Mouse (Mus musculus): ENCODE measurements at regions not wholly inside any gene's neighbourhood (a gene's known extent, or its start where the extent isn't known, plus 50 kb on each side); places are given as distances from the start of the nearest gene placed in this dataset.

DNA sequence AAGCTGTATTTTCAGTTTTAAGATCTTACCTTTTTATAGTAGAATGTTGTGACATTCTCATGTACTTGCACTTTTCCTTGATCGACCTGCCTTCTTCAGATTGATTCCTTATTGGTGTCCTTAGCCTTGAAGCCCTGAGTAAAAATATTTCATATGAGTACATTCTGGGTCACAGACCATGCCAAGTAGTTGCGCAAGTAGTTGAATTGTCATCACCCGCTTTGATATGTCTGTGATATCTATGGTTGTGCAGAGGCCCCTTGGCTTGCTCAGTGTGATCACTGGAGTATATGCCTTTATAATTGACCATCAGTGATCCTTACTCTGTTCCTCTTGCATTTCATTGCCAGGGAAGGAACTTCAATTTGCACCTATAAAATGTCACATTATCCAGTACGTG, 131.1 kb upstream of the Reg3g start:
- no peak for DNase-seq (ENCODE audit: low read depth, low spot score)

DNA sequence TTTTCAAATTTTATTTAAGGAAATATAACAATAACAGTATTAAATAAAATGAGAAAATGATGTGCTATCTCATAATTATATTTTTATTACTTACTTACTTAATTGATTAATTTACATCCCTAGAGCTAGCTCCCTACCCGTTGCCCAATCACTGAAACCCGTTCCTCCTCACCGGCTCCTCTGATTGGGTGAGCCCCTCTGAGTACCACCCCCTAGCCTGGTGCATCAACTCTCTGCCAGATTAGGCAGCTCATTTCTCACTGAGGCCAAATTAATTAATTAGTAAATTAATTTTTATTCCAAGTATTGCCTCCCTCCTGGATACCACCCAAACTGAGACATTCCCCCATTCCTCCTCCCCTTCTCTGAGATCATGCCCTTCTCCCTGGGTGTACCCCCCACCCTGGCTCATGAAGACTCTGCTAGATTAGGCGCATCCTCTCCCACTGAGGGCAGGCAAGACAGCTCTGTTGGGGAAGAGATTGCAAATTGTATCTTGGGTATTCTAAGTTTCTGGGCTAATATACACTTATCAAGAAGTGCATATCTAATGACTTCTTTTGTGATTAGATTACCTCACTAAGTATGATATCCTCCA, 101.4 kb upstream of the Reg3g start:
- no peak for DNase-seq (ENCODE audit: low read depth, low spot score)

DNA sequence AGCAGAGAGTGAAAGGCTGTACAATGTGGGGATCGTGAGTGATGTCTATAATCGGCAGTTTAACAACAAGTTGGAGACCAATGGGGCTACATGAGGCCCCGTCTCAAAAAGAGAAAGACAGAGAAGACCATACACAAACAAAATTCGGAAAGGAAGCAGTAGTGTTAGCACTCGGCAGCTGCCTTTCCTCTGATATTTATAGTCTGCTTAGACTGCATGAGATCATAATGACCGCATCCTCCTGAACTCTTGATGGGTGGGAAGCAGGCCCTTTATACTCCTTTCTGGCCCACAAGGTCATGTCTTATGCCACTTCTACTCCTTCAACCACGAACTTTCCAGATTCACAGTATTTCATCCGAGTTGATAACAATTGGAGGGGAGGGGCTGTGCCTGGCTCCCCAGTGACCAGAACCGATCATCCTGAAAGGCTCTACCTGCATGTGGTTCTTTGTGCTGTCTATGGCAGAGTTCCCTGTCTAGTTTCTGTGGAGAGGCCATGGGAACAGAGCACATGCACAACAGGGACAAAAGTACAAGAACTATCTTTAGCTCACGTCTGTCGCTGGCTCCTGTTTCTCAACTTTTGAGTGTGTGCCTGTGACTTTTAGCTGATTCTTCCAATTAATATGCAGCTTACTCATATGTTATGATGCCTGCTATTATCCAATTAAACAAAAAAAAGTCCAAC, 84.5 kb upstream of the Reg3g start:
- DNase-seq (ENCODE audit: low read depth, low spot score) = no peak

DNA sequence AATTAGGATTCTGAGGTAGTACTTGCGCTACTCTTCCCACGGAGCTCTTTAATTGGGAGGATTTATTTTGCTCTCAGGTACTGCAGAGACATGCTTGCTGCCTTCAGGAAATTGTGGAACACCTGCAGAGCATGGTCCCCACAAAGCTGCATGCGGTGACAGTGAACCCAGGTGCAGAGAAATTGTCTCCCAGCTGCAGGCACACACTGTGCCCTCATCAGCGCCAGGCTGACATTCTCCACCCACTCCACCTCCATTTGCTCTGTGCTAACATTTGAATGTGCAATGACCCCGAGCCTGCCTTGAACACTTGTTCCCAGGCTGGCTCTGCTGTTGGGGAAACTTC, 83.7 kb upstream of the Reg3g start:
- DNase-seq (ENCODE audit: low read depth, low spot score) = no peak

DNA sequence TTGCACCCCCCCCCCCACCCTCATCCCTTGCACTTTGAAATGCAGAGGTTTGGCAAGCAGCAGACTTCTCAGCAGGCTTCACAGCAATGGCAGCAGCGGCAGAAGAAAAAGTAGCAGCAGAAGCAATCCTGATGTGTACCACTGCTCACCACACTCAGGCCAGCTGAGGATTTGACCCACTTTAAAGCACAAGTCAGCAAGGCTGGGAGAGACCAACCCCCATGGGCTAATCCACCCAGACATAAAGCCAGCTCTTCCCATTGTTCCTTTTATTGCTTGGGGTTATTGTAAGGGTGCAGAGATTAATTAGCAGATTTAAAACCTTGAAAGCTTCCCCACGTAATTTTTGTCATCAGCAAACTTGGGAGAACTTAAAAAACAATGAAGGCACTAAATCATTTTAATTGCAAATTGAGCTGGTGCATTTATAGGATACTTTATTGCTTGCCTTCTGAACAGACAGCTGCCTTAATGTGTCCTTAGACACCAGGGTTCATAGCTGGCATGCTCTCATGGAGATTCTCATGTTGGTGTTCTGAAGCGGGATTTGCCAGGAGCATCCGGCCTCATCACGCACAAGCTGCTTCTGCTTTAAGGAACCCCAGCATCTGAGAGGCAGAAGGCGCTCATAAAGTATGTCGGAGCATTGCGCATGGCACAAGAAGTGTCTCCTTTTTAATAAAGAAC, 83.1 kb upstream of the Reg3g start:
- no peak for DNase-seq (ENCODE audit: low read depth, low spot score)

DNA sequence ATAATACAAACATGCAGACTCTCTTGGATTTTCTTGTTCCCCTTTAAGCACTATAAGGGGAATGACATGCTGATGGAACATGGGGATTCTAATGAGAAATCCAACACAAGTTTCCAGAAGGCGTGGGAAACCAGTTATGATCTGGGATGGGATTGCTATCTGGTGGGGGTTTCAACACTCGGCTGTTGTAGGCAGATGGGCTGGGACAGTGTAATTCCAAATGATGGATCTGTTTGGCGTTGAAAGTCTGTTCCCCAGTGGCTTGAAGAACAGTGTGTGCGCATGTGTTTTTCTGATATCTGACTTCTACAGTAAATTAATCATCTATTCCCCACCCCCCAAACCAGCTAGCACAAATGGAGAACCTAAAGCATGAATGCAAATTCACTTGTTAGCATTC, 79.8 kb upstream of the Reg3g start:
- DNase-seq (ENCODE audit: low read depth, low spot score) = no peak

DNA sequence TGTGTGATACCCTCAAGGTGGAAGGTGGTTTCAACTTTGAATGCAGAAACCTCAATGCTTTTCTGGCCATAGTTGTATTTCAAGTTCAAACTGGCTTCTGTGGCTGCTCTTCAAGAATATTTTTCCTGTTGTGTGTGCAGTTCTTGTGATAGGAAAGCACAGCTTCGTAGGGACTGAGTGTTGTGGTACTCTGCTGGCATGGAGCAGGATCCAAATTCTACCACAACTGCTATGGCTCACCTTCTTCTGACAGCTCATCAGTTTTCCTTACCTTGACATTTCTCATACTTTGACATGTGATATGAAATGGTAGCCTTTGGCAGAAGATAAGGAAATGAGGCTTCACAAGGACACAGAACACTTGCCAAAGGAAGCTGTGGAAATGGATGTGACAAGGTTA, 79.0 kb upstream of the Reg3g start:
- DNase-seq (ENCODE audit: low read depth, low spot score) = no peak

DNA sequence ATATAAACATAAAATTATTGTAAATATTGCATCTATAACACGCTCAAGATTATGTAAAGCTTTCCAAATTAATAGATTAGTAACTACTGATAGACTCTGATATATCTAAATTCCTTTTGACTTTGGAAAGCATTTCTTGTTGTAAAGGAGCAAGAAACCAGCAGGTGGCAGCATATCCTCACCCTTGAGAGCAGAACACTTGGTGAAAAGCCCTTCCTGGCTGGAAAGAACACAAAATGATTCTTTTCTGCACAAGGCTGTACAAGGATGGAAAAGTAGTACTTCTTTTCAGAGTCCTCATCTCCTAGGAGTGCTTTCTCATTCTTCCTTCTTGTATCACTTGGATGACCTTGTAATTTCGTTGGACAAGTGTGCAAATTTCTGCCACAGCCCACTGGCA, 75.6 kb upstream of the Reg3g start:
- DNase-seq (ENCODE audit: low read depth, low spot score) = peak; percentile 10

DNA sequence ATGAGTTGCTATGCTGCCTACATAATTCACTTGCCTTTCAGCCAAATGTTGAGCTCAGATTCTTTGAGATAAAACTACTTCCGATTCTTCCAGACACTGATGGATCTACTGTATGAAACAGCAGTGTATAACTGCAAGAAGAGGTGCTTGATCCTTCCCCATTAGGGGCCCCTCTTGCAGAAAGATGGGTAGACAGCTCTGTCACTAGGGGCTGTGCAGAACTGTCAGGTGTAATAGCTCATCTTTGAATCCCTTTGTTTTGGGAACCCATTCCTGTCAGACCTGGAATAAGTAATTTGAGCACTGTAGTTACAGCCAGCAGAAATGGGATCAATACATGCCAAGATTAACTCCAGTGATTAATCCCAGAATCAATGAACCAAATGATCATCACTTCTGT, 68.8 kb upstream of the Reg3g start:
- DNase-seq (ENCODE audit: low read depth, low spot score) = no peak

DNA sequence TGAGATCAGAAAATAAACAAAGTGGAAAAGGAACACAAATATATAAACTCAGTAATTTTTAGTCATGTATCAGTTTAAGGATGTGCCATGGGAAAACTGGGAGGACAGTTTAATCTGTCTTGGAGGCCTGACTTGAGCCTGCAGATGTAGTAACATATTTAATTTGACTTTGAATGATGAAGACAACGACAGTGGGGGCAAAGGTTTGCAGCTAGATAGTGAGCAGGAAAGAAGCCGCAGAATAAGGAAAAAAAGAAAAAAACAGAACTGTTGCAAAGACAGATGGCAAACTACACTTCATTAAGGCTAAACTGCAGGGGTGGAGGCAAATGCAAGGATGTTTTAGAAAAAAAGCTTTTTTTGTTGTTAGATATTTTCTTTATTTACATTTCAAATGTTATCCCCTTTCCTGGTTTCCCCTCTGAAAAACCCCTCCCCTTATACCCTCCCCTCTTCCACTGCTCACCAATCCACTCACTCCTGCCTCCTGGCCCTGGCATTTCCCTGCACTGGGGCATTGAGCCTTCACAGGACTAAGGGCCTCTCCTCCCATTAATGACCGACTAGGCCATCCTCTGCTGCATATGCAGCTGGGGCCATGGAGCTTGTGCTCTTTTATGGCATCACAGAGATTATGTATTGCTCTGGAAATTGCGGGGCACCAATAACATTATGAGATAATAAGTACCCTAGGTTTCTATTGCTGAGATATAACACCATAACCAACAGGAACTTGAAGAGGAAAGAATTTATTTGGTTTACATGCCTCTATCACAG, 58.5 kb upstream of the Reg3g start:
- no peak for DNase-seq (ENCODE audit: low read depth, low spot score)
